Mouse (Mus musculus) heart, embryonic 14.5 days (tissue): ENCODE results near the gene Gemin8. TPM values are rescaled to one million over a fixed set of nuclear protein-coding genes. Genes with fewer than 3 reads are reported as not detected.
A peak's percentile ranks its signal among the peaks of the same experiment; 100 is the strongest.

Experiments
- ATAC-seq: fragments of 200-750 bp; cut with Nextera tagmentation; 2 replicates; pipeline ENCODE4 v1.8.0; 2017; ENCODE audit warnings: low read depth, moderate TSS enrichment; ENCODE audit not compliant: insufficient number of reproducible peaks, insufficient read depth, low FRiP score
- H3K27ac ChIP-seq, 2 experiments: fragments of 200-500 bp in 1 of 2; fragments of 300-500 bp in 1 of 2; sonication (generic) in 1 of 2; replicated peaks in 1 of 2; 2 replicates each; pipeline ENCODE4 v1.5.1; 2012 to 2014; ENCODE audit warnings: low read depth in 2 of 2, low read length in 2 of 2, control low read depth in 1 of 2, mild to moderate bottlenecking in 1 of 2, mixed read lengths in 1 of 2; ENCODE audit not compliant: control insufficient read depth in 1 of 2, insufficient read depth in 1 of 2
- H3K27me3 ChIP-seq: fragments of 300-500 bp; sonication (generic); 2 replicates; pipeline ENCODE4 v1.6.1; 2014; ENCODE audit warnings: mild to moderate bottlenecking, low read length, control low read depth; ENCODE audit not compliant: control insufficient read depth, insufficient read depth
- H3K36me3 ChIP-seq: fragments of 300-500 bp; sonication (generic); 2 replicates; pipeline ENCODE4 v1.6.1; 2014; ENCODE audit warnings: mild to moderate bottlenecking, control low read depth, low read length, mixed read lengths; ENCODE audit not compliant: control insufficient read depth, insufficient read depth
- H3K4me1 ChIP-seq, 2 experiments: fragments of 200-500 bp in 1 of 2; fragments of 300-500 bp in 1 of 2; sonication (generic) in 1 of 2; 2 replicates each; pipeline ENCODE4 v1.6.1; 2012 to 2014; ENCODE audit warnings: low read length in 2 of 2, control low read depth in 1 of 2, mixed read lengths in 1 of 2; ENCODE audit not compliant: control insufficient read depth in 2 of 2, insufficient read depth in 2 of 2
- H3K4me2 ChIP-seq: fragments of 300-500 bp; sonication (generic); 2 replicates; pipeline ENCODE4 v1.6.1; 2014; ENCODE audit warnings: mild to moderate bottlenecking, low read length
- H3K4me3 ChIP-seq, 2 experiments: fragments of 200-500 bp in 1 of 2; fragments of 300-500 bp in 1 of 2; sonication (generic) in 1 of 2; 2 replicates each; pipeline ENCODE4 v1.5.1; 2012 to 2014; ENCODE audit warnings: low read length in 2 of 2, mild to moderate bottlenecking in 2 of 2, control low read depth in 1 of 2, low read depth in 1 of 2, moderate library complexity in 1 of 2; ENCODE audit not compliant: control insufficient read depth in 1 of 2, insufficient read depth in 1 of 2
- H3K9ac ChIP-seq: fragments of 300-500 bp; sonication (generic); 2 replicates; pipeline ENCODE4 v1.6.1; 2014; ENCODE audit warnings: mild to moderate bottlenecking, low read length
- H3K9me3 ChIP-seq: fragments of 300-500 bp; sonication (generic); 2 replicates; pipeline ENCODE4 v1.6.1; 2016; ENCODE audit warnings: low read length, control low read depth; ENCODE audit not compliant: control insufficient read depth
- WGBS: fragments of 180-500 bp; shearing (Covaris S2); extraction: QIAGEN DNeasy Blood & Tissue Kit; methylation state at CpG from one replicate; pipeline ENCODE4 v1.1.7; 2014; 5-methylcytosine and 5-hydroxymethylcytosine counted together
- polyA plus RNA-seq: library from polyadenylated mRNA; unstranded; fragments of >200 nt; fragmentation: Nextera tagmentation; extraction: Ambion mirVana; gene quantifications from 2 replicates; pipeline ENCODE4 v1.2.1, GENCODE M21; 2014

The Gemin8 gene
- polyA plus RNA-seq, 1 experiment from 2014 or later, result 7.9 TPM

- 57% methylated on average over 3 of the region's 3 CpGs for WGBS
- no peak for ATAC-seq
- Histone ChIP-seq H3K27me3 (no peaks in the 10 kb centered on the region), H3K4me1 (peaks cover 0 to 3% of the 10 kb centered on the region in 2 experiments; a peak in 2 of 4 replicates), H3K27ac (no peak overlapping the region), H3K9ac (no peak overlapping the region), H3K9me3 (no peaks in the 10 kb centered on the region), H3K4me2 (no peak overlapping the region), H3K4me3 (no peak overlapping the region), H3K36me3 (no peaks in the 10 kb centered on the region)
Observed at GRCm38 (mm10) chrX:166172661-166173060, 2.4 kb downstream of the Gemin8 start.

GRCm38 (mm10) chrX:166173796-166174195 is 3.5 kb downstream of the Gemin8 start:
- Histone ChIP-seq H3K4me1 (peaks cover 0 to 3% of the 10 kb centered on the region in 2 experiments; a peak in 2 of 4 replicates), H3K9me3 (no peaks in the 10 kb centered on the region), H3K9ac (no peak overlapping the region), H3K27ac (no peak overlapping the region), H3K4me2 (no peak overlapping the region), H3K27me3 (no peaks in the 10 kb centered on the region), H3K36me3 (no peaks in the 10 kb centered on the region), H3K4me3 (no peak overlapping the region)
- ATAC-seq, result no peak
- 64% methylated on average over 7 of the region's 7 CpGs for WGBS

DNA sequence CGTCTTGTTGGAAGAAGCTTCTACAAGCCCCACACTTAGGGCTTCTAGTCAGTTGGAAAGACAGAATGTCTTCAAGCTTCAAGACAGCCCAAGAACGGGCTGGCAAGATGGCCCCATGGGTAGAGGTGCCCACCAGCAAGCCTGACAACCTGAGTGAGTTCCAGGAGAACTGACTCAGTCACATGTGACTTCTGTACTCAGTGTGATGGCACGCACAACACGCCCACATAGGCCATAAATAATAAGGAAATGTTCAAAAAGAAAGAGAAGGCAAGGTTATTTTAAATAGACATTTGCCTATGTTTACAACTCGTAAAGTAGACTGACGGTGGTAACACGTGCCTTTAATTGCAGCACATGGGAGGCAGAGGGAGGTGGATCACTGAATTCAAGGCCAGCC is 7.7 kb downstream of the Gemin8 start:
- Histone ChIP-seq H3K9me3 (no peaks in the 10 kb centered on the region), H3K9ac (no peak overlapping the region), H3K4me1 (no peaks in the 10 kb centered on the region), H3K36me3 (no peaks in the 10 kb centered on the region), H3K27me3 (no peaks in the 10 kb centered on the region), H3K4me3 (no peak overlapping the region), H3K4me2 (no peak overlapping the region), H3K27ac (no peak overlapping the region)
- 83% methylated on average over 7 of the region's 7 CpGs for WGBS
- ATAC-seq, result no peak

DNA sequence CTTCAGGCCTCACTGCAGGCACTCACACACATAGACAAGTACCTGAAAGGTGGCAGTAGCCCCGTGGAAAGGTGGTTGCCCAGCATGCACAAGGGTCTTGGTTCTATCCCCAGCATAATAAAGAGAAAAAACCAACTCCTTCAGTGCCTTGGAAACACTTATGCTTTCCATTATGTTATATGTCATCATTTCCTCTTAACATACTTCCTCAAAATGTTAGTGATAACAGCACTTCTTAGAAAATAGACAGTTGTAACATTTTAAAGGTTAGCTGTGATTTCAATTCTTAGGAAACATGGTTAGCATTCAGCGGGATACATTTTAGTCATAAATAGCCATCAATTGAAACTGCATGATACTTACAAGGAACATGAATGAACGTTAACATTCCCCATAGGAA is 12.8 kb downstream of the Gemin8 start:
- Histone ChIP-seq H3K9ac (no peak overlapping the region), H3K4me2 (no peak overlapping the region), H3K27me3 (no peaks in the 10 kb centered on the region), H3K36me3 (no peaks in the 10 kb centered on the region), H3K27ac (no peak overlapping the region), H3K4me3 (no peak overlapping the region), H3K9me3 (no peaks in the 10 kb centered on the region), H3K4me1 (peaks cover 0 to 4% of the 10 kb centered on the region in 2 experiments; a peak in 1 of 4 replicates)
- 74% methylated on average over 3 of the region's 3 CpGs for WGBS
- ATAC-seq, result no peak

DNA sequence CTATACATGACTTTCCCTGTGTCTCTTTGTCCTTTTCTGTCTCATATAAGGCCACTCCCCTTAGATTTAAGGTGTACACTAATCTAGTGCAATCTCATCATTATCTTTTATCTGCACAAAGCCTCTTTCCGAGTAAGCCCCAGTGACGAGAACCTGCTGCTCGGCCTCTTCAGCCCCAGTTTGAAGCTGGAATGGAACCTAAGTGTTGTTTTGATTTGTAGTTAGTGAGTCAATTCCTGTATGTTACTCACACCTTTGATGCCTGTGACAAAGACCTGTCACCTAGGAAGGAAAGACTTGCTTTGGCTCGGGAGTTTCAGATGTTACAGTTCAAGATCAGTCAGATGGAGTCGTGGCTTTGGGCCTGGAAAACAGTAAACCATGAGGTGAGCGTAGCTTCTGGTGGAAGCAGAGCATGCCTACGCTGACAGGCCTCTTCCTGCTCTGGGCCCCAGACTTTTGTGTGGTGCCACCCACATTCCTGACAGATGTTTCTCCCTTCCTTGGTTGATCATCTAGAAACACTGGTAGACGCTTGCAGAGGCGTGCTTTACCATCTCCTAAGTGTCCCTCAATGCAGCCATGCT is 15.2 kb downstream of the Gemin8 start:
- 81% methylated on average over 9 of the region's 9 CpGs for WGBS
- no peak for ATAC-seq
- no peak overlapping the region for H3K4me2 ChIP-seq
- H3K4me3 ChIP-seq, result no peak overlapping the region
- no peaks in the 10 kb centered on the region for H3K27me3 ChIP-seq
- H3K27ac ChIP-seq, result no peak overlapping the region
- peaks cover 0 to 4% of the 10 kb centered on the region in 2 experiments; a peak in 1 of 4 replicates for H3K4me1 ChIP-seq
- no peaks in the 10 kb centered on the region for H3K9me3 ChIP-seq
- H3K9ac ChIP-seq, result no peak overlapping the region
- H3K36me3 ChIP-seq, result no peaks in the 10 kb centered on the region

- Histone ChIP-seq H3K9ac (no peak overlapping the region), H3K27me3 (no peaks in the 10 kb centered on the region), H3K9me3 (no peaks in the 10 kb centered on the region), H3K27ac (peak overlapping the region in 1 of 2 experiments; percentile 30; a peak in 1 of 4 replicates), H3K4me3 (no peak overlapping the region), H3K4me2 (no peak overlapping the region), H3K36me3 (no peaks in the 10 kb centered on the region), H3K4me1 (peaks cover 0 to 4% of the 10 kb centered on the region in 2 experiments; a peak in 1 of 4 replicates)
- ATAC-seq, result no peak
- WGBS, result 50% methylated on average over 1 of the region's 1 CpGs
Observed at GRCm38 (mm10) chrX:166187803-166188202, 17.5 kb downstream of the Gemin8 start.

DNA sequence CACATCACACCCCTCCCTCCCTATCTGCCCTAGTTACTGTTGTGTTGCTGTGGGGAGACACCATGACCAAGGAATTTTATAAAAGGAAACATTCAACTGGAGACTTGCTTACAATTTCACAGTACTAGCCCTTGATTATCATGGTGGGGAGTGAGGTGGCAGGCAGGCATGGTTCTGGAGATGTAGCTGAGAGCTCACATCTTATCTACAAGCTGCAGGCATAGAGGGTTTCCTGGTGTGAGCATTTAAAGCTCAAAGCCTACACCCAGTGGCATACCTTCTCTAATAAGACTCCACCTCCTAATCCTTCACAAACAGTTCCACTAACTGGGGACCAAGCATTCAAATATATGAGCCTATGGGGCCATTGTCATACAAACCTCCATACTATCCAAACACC is 26.1 kb downstream of the Gemin8 start:
- 0 out of 4 replicates have a peak, but pooled peaks cover 0 to 2% of the 10 kb centered on the region in 2 experiments for H3K4me1 ChIP-seq
- H3K4me2 ChIP-seq, result no peak overlapping the region
- H3K36me3 ChIP-seq, result no peaks in the 10 kb centered on the region
- H3K27me3 ChIP-seq, result no peaks in the 10 kb centered on the region
- no peak for ATAC-seq
- no peak overlapping the region for H3K27ac ChIP-seq
- no peak overlapping the region for H3K9ac ChIP-seq
- no peak overlapping the region for H3K4me3 ChIP-seq
- no peaks in the 10 kb centered on the region for H3K9me3 ChIP-seq

GRCm38 (mm10) chrX:166198266-166198665 is 28.0 kb downstream of the Gemin8 start:
- no peak for ATAC-seq
- Histone ChIP-seq H3K9ac (no peak overlapping the region), H3K4me1 (0 out of 4 replicates have a peak, but pooled peaks cover 0 to 2% of the 10 kb centered on the region in 2 experiments), H3K9me3 (no peaks in the 10 kb centered on the region), H3K27ac (no peak overlapping the region), H3K36me3 (no peaks in the 10 kb centered on the region), H3K27me3 (no peaks in the 10 kb centered on the region), H3K4me2 (no peak overlapping the region), H3K4me3 (no peak overlapping the region)
- 84% methylated on average over 2 of the region's 2 CpGs for WGBS
